Mouse (Mus musculus): ENCODE results near the gene Gbp7.

DNA sequence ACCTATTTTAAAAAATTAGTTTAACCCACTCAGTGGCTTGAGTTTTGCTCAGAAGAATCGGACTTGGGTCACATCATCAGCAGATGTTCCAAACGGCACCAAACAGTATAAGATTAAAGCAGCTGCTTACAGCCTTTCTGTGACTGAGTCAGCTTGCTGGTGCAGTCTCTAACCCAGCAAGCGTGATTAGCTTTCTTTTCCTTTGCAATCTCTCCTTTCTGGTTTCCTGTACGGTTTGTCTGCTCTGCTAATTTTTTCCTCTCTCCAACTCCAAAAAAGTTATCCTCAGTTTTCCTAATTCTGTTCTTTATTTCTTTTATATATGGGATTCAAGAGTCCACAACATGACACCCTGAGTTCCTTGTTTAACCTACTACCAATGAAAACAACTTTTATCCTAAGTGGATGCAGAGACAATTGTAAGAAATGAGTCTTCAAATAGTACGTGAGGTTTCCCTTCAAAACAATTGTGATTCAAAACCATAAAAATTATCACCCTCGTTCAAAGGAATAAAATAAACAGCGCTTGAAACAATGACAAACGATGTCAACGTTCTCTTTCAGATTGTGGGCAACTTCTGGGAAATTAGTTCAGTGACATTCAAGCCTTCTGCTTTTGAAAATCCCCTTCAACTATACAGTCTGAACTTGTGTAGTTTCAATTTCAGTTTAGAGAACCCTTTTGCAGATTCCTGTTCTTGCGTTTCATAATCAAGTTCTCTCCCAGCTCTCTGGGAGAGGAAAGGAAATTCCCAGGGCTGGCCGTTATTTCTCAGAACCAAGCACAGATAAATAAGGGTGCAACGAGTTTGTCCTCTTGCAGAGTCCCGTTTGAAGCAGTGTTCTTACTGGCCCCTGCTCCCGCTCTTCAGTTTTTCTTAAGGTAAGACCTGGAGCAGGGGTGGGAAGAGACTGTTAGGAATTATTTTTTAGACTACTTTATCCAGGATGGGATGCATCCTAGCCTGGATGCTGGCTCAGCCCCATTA is 33.7 kb upstream of the Gbp7 start:
- TF ChIP-seq POLR2A (IDR thresholded peaks at IDR 0.05; ENCODE audit: insufficient read length, low read depth) (no peak), TCF12 (IDR thresholded peaks at IDR 0.05; ENCODE audit: insufficient read depth, poor library complexity, severe bottlenecking) (no peak), CEBPB (IDR thresholded peaks at IDR 0.05; ENCODE audit: insufficient read depth, poor library complexity, severe bottlenecking) (no peak), USF1 (IDR thresholded peaks at IDR 0.05; ENCODE audit: low read depth) (no peak), MYOG (IDR thresholded peaks at IDR 0.05; ENCODE audit: control insufficient read depth in 1 of 3, insufficient read depth in 1 of 3, insufficient read length in 2 of 3, low read depth in 2 of 3) (no peak), MAX (IDR thresholded peaks at IDR 0.05; ENCODE audit: low read depth) (no peak)
